Mouse (Mus musculus) splenic B cell, adult 2 months (primary cell): ENCODE results near the gene Rbm26.

Source experiments
- DNase-seq: peaks from one replicate; pipeline ENCODE4 v3.0.0-alpha.2; 2011; ENCODE audit warnings: low read depth, low spot score
- H3K27me3 ChIP-seq: 2 replicates; pipeline ENCODE4 v1.6.1; 2012; ENCODE audit warnings: mild to moderate bottlenecking, low read length, moderate library complexity, mixed read lengths; ENCODE audit not compliant: control insufficient read depth, poor library complexity, insufficient read depth, severe bottlenecking
- H3K36me3 ChIP-seq: 2 replicates; pipeline ENCODE4 v1.6.1; 2012; ENCODE audit warnings: mild to moderate bottlenecking, low read length, moderate library complexity, mixed read lengths; ENCODE audit not compliant: control insufficient read depth, poor library complexity, insufficient read depth, severe bottlenecking

Rbm26 gene

GRCm38 (mm10) chr14:105070258-105071009, 106.7 kb downstream of the Rbm26 start:
- Histone ChIP-seq H3K36me3 (no peaks in the 10 kb centered on the region), H3K27me3 (no peaks in the 10 kb centered on the region)
- no peak for DNase-seq

GRCm38 (mm10) chr14:105068060-105068459, 109.1 kb downstream of the Rbm26 start:
- no peak for DNase-seq
- Histone ChIP-seq H3K36me3 (no peaks in the 10 kb centered on the region), H3K27me3 (no peaks in the 10 kb centered on the region)

- H3K36me3 ChIP-seq = no peaks in the 10 kb centered on the region
- no peak for DNase-seq
- H3K27me3 ChIP-seq = no peaks in the 10 kb centered on the region
Measured at GRCm38 (mm10) chr14:105064243-105064642, 112.9 kb downstream of the Rbm26 start.

- Histone ChIP-seq H3K36me3 (no peaks in the 10 kb centered on the region), H3K27me3 (no peaks in the 10 kb centered on the region)
- DNase-seq = no peak
Measured at GRCm38 (mm10) chr14:105061230-105061629, 115.9 kb downstream of the Rbm26 start.

- DNase-seq = no peak
Measured at GRCm38 (mm10) chr14:105057934-105058333, 119.2 kb downstream of the Rbm26 start.

More at GRCm38 (mm10) chr14:105057934-105058333, 119.2 kb downstream of the Rbm26 start:
- Histone ChIP-seq H3K36me3 (no peaks in the 10 kb centered on the region), H3K27me3 (no peaks in the 10 kb centered on the region)
